Mouse (Mus musculus): ENCODE measurements around the gene Ptchd3. TPM values are rescaled to one million over a fixed set of nuclear protein-coding genes. Genes with fewer than 3 reads are reported as not detected.
A peak's percentile ranks its signal among the peaks of the same experiment; 100 is the strongest.

Ptchd3 gene
- not detected for total RNA-seq (2021)
- long read RNA-seq, experiment 1: 0 reads
- long read RNA-seq, experiment 2: 0 reads

DNA sequence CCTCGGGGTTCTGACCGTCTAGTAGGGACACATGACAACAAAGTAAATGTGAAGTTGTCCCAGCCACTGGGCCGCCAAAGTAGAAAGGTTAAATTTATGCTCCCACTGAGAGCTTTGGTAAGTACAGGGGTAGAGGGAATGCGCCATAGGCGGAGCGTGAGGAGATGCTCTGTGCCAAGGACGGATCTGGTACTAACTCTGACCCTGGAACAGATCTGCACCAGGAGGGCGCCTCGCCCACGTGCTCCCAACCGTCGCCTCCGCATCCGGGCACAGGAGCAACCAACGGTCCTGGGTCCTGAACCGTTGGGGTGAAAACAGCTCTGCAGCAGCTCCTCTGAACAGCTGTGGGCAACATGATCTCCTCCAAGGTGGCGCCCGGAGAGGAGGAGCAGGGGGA lies at the start of gene Ptchd3:
Gene Ptchd3, plus strand, starts transcription at position 301 of the 400 bp plus-strand sequence.
- DNase-seq: no peak

DNA sequence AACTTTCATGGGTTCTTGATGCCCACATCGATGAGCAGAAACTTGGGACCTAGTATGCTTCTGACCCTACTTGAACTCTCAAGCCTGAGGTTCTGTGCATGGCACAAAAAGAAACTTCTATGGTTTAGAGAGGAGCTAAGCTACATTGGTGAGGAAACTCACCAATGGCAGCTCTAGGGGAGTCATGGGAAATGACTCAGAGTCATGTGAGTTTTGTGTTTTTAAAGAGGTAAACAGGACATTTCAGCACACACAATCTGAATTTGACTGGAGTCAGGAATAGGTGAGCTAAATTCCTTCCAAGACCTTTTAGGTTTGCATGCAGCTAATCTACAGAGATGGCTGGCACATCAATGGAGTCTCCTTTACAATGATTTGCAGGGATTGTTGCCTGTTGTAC lies 48.2 kb upstream of the Ptchd3 start:
- no peak for DNase-seq

DNA sequence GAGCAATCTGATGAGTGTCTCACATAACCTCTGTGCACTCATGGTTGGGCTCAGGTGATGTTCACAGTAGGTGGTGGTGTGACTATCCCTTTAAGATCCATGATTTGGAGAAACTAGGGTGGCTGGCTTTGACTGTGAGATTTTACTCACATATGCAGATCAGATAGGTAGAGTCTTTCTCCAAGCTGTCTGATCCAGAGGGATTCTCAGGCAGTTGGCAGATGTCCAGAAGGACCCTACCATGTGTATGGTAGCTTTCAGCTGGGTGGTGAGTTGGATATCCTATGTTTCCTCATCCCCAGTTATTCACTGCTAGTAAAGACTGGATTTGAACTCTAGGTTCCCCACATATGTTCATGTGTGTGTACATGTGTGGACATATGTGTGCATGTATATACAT lies 42.6 kb upstream of the Ptchd3 start:
- DNase-seq: no peak

DNA sequence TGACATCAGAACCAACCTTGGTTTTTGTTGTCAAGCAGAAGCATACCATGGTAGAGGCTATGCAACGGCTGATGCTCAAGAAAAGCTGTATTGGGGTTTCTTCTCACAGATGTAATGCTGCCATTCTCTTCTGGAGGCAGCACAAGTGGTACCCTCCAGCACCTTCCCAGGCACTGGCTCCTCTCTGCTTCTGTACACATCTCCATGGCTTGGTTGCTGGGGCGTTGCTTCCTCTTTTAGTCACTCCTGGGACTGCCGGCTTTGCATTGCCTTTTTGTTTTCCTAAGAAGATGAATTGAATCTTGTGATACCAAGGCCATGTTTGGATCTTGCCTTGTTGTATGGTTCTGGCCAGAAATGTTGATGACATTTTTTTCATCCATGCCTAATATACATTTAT lies 40.5 kb upstream of the Ptchd3 start:
- no peak for DNase-seq

DNA sequence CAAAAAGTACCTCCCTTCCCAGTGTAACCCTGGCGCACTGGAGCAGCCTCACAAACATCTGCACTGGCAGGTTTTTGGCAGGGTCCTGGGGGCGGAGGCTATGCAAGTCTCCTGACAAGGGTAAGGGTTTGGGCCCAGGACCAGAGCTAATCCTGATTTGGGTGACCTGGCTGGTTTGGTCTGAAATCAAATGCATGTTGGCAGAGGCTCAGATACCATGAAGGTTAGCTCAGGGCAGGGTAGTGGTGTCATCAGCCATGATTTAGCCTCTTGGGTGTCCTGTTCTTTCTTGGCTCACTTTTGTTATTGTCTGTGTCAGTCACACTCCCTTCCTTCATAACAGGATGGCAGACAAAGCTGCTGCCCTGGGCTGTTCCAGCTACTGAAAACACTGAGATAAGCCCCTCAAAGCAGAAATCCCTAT lies 39.4 kb upstream of the Ptchd3 start:
- peak; percentile 81 for DNase-seq

DNA sequence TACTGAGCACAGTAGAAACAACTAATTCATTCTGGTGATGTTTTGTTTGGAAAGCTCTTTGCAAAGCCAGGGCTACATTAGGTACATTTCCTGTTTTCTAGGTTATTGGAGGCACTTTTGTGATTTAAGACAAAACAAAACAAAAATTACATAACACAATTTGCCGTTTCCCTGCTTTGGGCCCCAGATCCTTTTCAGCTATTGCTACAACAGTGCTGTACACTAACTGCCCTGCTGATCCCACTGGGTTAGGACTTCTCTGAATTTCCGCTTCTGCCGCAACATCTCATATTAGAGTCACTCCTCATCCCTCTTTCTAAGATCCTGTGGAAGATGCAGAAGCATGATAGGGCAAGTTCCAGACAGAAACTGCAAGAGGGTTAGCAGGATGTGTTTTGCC lies 38.6 kb upstream of the Ptchd3 start:
- no peak for DNase-seq

DNA sequence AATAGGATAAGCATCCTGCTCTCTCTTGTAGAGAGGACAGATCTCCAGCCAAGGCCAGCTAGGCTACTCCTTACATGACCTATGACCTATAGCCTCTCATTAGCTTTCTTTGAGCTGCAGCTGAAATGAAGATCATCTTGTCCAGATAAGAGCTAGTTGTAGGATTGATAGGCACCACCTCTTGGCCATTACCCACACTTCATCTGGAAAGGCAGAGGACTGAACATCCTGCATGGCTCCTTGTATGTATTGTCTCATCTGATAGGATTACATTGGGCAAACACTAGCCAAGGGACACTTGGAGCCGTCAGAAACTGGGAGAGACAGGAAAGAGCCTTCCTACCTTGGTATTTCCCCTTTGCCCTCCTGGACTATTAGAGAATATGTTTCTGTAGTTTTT lies 38.1 kb upstream of the Ptchd3 start:
- no peak for DNase-seq

DNA sequence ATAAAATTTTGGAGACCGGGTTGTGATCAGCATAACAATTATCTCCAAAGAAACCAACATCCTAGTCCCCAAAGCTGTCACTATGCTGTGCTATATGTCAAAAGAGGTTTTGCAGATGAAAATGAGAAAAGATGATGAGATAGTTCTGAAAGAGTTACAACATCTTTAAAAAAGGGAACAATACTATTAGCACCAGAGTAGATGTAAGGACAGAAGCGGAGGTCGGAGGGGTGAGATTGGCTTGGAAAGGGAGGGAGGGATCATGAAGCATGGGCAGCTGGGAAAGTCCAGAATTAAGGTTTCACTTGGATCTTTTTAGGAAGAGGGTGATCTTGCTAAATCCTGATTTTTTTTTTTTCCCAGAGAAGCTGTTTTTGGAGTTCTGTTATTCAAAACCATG lies 36.5 kb upstream of the Ptchd3 start:
- DNase-seq: no peak

DNA sequence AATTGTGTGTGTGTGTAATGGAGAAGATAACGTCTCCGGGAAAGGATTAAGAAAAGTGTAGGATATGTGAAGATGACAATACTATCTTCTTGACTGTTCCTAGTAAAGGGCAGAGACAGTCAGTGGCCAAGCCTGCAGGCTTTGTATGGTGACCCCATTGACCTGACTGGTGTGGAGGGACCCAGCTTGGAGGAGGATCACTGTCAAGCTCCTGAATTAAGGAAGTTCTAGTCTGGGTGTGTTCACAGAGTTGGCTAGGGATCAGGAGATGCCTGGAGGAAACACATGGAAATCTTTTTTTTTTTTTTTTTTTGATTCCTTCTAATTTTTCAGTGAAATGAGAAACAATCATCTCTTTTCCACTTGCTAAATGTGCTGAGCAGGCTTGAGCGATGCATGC lies 35.9 kb upstream of the Ptchd3 start:
- no peak for DNase-seq

DNA sequence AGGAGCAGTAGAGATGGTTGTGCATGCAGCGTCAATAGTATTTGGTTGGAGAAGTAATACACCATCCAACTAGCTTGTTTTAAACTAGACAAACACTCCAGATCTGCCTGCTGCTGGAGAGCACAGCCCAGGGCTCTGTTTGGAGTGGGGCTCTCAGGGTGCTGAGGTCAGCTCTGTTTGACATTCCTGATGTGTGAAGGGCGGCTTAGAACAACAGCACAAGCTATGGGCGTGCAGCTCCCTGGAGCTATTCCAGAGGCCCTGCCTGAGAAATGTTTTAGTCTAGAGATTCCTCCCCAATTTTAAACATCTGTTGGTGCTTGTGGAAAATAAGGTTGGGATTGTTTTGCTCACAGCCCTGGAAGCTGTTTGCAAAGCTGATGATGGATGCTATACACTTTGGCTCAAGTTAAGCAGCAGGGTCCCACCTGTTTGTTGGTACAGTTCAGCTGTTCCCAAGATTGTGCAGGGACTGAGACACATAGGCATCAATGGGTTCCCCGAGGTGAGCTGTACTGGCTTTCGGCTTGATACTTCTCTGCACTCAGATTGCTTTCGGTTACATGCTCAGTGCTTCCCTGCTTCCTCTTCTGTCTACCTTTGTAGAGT lies 35.4 kb upstream of the Ptchd3 start:
- peak; percentile 42 for DNase-seq

DNA sequence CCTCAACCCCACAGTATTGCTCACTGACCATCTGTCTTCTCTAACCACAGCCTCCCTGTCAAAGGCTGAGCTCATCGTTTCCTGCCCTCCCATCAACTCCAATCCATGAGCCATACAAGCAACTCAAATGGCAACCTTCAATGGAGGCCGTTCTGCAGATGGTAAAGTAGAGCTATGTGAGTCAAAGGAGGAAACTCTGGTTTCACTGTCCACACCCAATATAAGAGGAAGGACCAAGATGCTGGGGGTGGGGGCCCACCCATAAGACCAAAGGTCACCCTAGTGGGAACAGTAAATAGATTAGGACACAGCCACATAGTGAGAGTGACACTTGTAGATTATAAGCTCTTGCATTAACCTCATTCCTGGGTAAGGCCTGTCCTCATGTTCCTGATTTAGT lies 34.1 kb upstream of the Ptchd3 start:
- DNase-seq: no peak

DNA sequence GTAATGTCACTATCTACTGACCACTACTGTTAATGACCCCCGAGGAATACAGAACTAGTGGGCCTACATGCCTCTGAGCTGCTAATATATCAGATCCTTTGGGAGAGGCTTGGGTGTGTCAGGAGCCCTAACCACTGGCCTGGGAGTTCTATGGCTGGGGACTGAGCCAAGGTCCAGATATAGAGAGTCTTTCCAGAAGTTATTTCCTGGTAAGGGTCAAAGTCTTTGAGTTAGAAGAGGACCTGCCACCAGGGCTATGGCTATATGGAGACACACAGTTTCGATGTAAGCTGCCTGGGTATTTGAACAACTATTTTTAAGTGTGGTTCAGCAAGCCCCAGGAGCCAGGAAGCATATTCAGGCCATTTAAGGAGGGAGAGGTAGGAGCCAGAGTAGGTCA lies 31.5 kb upstream of the Ptchd3 start:
- no peak for DNase-seq

DNA sequence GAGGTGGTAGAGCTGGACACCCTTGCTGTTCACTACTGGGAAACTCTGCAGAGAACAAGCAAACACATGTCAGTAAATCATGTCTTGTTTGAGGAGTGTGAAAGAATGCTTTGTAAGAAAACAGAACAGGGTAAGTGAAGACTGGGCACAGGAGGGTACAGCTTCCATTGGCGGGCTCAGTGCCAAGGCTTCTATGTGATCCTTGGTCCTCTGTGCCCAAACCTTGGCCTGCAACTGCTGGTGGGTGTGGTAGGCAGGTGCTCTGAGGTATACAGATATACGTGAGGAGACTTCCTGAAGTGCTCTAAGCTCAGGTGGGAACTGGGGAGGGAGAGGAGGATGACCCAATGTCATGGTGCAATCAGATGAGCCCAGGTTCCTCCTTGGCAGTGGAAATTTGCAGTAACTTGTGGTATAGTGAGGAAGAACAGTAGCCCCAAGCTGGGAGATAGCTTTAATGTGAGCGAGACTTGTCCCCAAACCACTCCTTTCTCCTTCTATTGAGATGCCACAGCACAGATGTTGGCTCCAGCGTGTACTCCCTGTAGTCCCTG lies 30.2 kb upstream of the Ptchd3 start:
- no peak for DNase-seq

DNA sequence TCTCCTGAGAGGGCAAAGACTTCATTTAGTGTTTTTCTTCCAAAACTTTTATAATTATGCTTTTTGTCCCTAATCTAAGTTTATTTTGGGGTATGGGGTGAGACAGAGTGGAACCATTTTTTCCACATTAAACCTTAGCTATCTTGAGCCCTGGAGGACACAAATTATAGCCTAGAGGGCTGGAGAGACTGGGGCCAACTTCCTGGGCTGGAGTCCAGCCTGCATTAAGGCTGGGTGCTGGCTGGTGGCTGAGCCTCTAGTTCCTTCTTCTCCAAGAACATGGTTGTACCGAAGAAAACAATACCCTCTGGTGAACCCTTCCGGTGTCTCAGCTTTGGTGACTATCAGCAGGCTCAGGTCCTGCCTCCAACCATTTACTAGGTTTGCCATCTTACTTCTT lies 27.3 kb upstream of the Ptchd3 start:
- DNase-seq: no peak

DNA sequence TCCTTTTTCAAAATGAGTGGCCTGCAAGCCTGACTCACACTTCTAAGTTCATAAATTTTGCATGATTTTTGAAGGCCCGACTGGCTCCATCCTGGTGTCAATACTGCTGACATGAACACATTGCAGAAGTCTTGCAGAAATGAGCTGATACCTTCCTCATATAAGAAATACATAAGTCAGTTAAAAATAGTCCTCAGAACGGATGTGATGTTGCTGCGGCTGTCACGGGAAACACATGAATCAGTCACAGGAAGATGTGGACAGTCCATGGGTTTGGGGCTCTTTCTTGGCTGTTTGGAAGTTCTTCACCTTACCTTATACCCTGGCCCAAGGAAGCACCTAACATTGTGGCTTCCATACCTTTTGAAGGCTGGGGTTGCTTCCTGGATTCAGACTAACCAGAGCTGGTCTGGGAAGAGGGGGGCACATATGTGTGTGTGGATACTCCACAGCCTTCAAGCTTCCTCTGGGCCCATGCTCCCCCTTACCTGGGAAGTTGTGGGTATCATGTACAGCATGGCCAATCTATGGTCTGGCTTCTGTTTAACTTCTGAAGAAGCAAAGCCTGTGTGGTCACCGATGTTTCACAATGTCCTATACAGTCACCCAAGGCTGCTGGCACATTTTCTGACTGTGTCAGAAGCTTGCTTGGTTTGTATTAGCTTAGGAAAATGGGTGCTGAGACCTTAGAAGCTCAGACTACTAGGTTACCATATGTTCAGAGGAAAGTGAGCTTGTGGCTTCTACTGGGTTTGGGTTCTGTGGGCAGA lies 25.6 kb upstream of the Ptchd3 start:
- DNase-seq: no peak

DNA sequence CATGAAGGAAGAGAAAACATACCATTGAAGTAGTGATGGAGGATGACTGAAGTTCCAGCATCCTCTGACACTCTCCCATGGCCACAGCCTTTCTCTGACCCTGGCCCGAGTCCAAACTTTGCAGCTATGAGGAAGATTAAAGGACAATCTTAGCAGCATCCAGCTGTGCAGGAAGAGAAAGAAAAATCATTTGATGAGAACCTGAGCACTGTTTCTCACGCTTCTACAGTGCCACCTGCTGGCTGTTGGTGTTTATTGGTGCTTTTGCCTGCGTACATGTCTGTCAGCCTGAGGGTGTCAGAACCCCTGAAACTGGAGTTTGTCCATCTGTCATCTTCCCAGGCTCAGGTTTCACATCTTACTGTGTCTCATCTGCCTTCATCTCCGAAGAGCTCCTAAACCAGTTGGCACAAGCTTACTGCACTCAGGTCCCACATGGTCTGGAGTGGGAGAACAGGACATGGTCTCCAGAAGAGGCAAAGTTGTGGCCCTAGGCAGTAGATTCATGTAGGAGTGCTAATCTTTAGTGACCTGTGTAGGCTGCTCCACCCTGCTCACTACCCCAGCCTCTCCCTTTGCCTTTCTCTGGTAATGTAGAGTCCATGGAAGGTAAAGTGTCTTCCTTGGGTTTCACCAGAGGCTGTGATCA lies 21.7 kb upstream of the Ptchd3 start:
- peak; percentile 65 for DNase-seq

DNA sequence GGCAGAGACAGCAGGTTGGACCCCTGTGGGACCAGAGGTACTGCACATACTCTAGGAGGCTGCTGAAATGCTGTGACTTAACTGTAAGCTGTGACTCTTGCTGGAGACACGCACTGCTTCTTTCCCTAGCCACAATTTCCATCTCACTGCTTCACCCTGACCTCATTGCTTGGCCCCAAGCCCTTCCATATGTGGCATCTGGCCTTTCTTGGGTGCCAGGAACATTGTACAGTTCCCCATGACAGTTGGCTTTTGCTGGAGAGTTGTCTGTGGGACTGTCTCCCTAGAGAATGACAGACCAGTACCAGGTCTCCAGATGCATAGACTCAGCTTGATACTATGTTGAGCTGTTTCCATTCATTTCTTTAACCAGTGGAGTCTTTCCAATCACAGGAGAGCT lies 21.2 kb upstream of the Ptchd3 start:
- DNase-seq: no peak

DNA sequence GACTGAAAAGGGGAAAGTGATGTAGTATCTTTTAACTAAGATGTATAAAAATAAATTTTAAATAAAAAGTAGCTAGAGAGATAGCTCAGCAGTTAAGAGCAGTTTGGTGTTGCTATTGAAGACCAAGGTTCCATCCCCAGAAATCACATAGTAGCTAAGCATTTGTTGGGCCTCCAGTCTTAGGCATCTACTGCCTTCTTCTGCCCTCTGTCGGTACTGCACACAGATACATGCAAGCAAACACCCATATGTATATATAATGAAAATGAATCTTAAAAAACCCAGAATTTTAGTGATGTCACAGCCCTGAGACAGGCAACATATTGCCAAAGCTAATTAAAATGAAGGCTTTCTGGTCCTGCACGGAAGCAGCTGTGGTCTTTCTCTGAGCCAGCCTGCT lies 15.9 kb downstream of the Ptchd3 start:
- no peak for DNase-seq

DNA sequence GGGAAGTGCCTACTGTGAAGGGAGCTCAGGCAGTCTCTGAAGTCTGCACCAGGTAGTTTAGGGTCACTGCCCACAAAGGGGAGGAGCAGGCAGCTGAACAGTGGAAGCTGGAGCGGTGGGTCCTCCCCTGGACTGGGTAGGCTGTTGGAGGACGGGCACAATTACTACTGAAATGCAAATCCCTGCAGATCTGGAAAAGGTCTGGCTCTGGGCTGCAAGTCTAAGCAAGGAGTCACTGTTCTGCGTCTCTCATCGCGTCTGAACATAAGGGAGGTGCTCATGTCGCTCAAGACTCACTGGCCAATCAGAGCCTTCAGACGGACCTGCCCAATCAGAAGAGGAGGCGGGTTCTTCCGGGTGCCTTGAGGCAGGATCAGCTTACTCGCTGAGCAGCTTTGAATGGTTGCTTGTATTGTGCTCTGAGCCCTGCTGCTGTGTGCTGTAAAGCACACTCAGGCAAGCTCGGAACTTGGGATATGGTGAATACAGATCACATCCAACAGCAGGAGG lies 17.8 kb downstream of the Ptchd3 start:
- DNase-seq: peak; percentile 16

All from gastrocnemius, postnatal 25 days (tissue).